Mouse (Mus musculus): Measurements from ENCODE around the gene Bicra. TPM values are rescaled to one million over a fixed set of nuclear protein-coding genes. Genes with fewer than 3 reads are reported as not detected.

Bicra gene
- polyA plus RNA-seq, 1 experiment from 2014 or later: 7.5 TPM

GRCm38 (mm10) chr7:16031072-16031471 lies 16.6 kb downstream of the Bicra start:
- no peaks in the 10 kb centered on the region for H3K9me3 ChIP-seq (ENCODE audit: control insufficient read depth, low read length)
- no peak overlapping the region for H3K4me3 ChIP-seq (ENCODE audit: low read depth, low read length)
- DNase-seq (ENCODE audit: low spot score) (no peak), ATAC-seq (ENCODE audit: insufficient read depth, low FRiP score, low TSS enrichment) (no peak)
- no peaks in the 10 kb centered on the region for H3K4me1 ChIP-seq (ENCODE audit: control insufficient read depth, insufficient read depth, low read length)
- no peak overlapping the region for H3K9ac ChIP-seq (ENCODE audit: low read length)
- H3K27me3 ChIP-seq (ENCODE audit: control insufficient read depth, insufficient read depth, low read length): no peaks in the 10 kb centered on the region
- 87% methylated on average over 4 of the region's 4 CpGs for WGBS
- peaks cover 2% of the 10 kb centered on the region for H3K36me3 ChIP-seq (ENCODE audit: control insufficient read depth, insufficient read depth, low read length)
- no peak overlapping the region for H3K27ac ChIP-seq (ENCODE audit: low read depth, low read length)
- H3K4me2 ChIP-seq (ENCODE audit: low read depth): no peak overlapping the region

GRCm38 (mm10) chr7:16028102-16028927 lies 19.4 kb downstream of the Bicra start:
- H3K27me3 ChIP-seq (ENCODE audit: control insufficient read depth, insufficient read depth, low read length): no peaks in the 10 kb centered on the region
- no peaks in the 10 kb centered on the region for H3K4me1 ChIP-seq (ENCODE audit: control insufficient read depth, insufficient read depth, low read length)
- WGBS: 94% methylated on average over 6 of the region's 6 CpGs
- H3K9ac ChIP-seq (ENCODE audit: low read length): no peak overlapping the region
- no peaks in the 10 kb centered on the region for H3K9me3 ChIP-seq (ENCODE audit: control insufficient read depth, low read length)
- no peak for ATAC-seq (ENCODE audit: insufficient read depth, low FRiP score, low TSS enrichment)
- DNase-seq (ENCODE audit: low spot score): no peak
- no peak overlapping the region for H3K4me2 ChIP-seq (ENCODE audit: low read depth)
- no peak overlapping the region for H3K4me3 ChIP-seq (ENCODE audit: low read depth, low read length)
- H3K27ac ChIP-seq (ENCODE audit: low read depth, low read length): no peak overlapping the region
- peaks cover 2% of the 10 kb centered on the region for H3K36me3 ChIP-seq (ENCODE audit: control insufficient read depth, insufficient read depth, low read length)

- no peak overlapping the region for H3K4me2 ChIP-seq (ENCODE audit: low read depth)
- no peak overlapping the region for H3K9ac ChIP-seq (ENCODE audit: low read length)
- no peaks in the 10 kb centered on the region for H3K36me3 ChIP-seq (ENCODE audit: control insufficient read depth, insufficient read depth, low read length)
- no peaks in the 10 kb centered on the region for H3K9me3 ChIP-seq (ENCODE audit: control insufficient read depth, low read length)
- no peaks in the 10 kb centered on the region for H3K27me3 ChIP-seq (ENCODE audit: control insufficient read depth, insufficient read depth, low read length)
- no peak overlapping the region for H3K4me3 ChIP-seq (ENCODE audit: low read depth, low read length)
- no peak overlapping the region for H3K27ac ChIP-seq (ENCODE audit: low read depth, low read length)
- no peak for DNase-seq (ENCODE audit: low spot score)
- no peak for ATAC-seq (ENCODE audit: insufficient read depth, low FRiP score, low TSS enrichment)
- H3K4me1 ChIP-seq (ENCODE audit: control insufficient read depth, insufficient read depth, low read length): 0 out of 2 replicates have a peak, but pooled peaks cover 4% of the 10 kb centered on the region
- WGBS: 92% methylated on average over 8 of the region's 8 CpGs
These were observed 23.0 kb downstream of the Bicra start for GRCm38 (mm10) chr7:16024603-16025222.

- Histone ChIP-seq H3K27me3 (ENCODE audit: control insufficient read depth, insufficient read depth, low read length) (no peaks in the 10 kb centered on the region), H3K9me3 (ENCODE audit: control insufficient read depth, low read length) (no peaks in the 10 kb centered on the region), H3K4me1 (ENCODE audit: control insufficient read depth, insufficient read depth, low read length) (0 out of 2 replicates have a peak, but pooled peaks cover 4% of the 10 kb centered on the region), H3K27ac (ENCODE audit: low read depth, low read length) (no peak overlapping the region), H3K4me2 (ENCODE audit: low read depth) (no peak overlapping the region), H3K4me3 (ENCODE audit: low read depth, low read length) (no peak overlapping the region), H3K36me3 (ENCODE audit: control insufficient read depth, insufficient read depth, low read length) (no peaks in the 10 kb centered on the region), H3K9ac (ENCODE audit: low read length) (no peak overlapping the region)
- WGBS: 91% methylated on average over 5 of the region's 5 CpGs
- DNase-seq (ENCODE audit: low spot score) (no peak), ATAC-seq (ENCODE audit: insufficient read depth, low FRiP score, low TSS enrichment) (no peak)
These were observed 28.2 kb downstream of the Bicra start for GRCm38 (mm10) chr7:16019256-16020094.

- WGBS: 85% methylated on average over 9 of the region's 9 CpGs
- ATAC-seq (ENCODE audit: insufficient read depth, low FRiP score, low TSS enrichment): no peak
- Histone ChIP-seq H3K4me3 (ENCODE audit: low read depth, low read length) (no peak overlapping the region), H3K36me3 (ENCODE audit: control insufficient read depth, insufficient read depth, low read length) (no peaks in the 10 kb centered on the region), H3K27ac (ENCODE audit: low read depth, low read length) (no peak overlapping the region), H3K4me2 (ENCODE audit: low read depth) (no peak overlapping the region), H3K9me3 (ENCODE audit: control insufficient read depth, low read length) (no peaks in the 10 kb centered on the region), H3K9ac (ENCODE audit: low read length) (no peak overlapping the region), H3K27me3 (ENCODE audit: control insufficient read depth, insufficient read depth, low read length) (no peaks in the 10 kb centered on the region), H3K4me1 (ENCODE audit: control insufficient read depth, insufficient read depth, low read length) (0 out of 2 replicates have a peak, but pooled peaks cover 4% of the 10 kb centered on the region)
- DNase-seq (ENCODE audit: low spot score): no peak
These were observed 29.5 kb downstream of the Bicra start for GRCm38 (mm10) chr7:16018016-16018810.

GRCm38 (mm10) chr7:16015384-16015783 lies 32.3 kb downstream of the Bicra start:
- 84% methylated on average over 5 of the region's 5 CpGs for WGBS
- ATAC-seq (ENCODE audit: insufficient read depth, low FRiP score, low TSS enrichment): no peak

GRCm38 (mm10) chr7:16014521-16015175 lies 33.1 kb downstream of the Bicra start:
- DNase-seq (ENCODE audit: low spot score): no peak
- no peak for ATAC-seq (ENCODE audit: insufficient read depth, low FRiP score, low TSS enrichment)
- Histone ChIP-seq H3K9me3 (ENCODE audit: control insufficient read depth, low read length) (no peaks in the 10 kb centered on the region), H3K36me3 (ENCODE audit: control insufficient read depth, insufficient read depth, low read length) (no peaks in the 10 kb centered on the region), H3K27ac (ENCODE audit: low read depth, low read length) (no peak overlapping the region), H3K4me2 (ENCODE audit: low read depth) (no peak overlapping the region), H3K4me1 (ENCODE audit: control insufficient read depth, insufficient read depth, low read length) (no peaks in the 10 kb centered on the region), H3K4me3 (ENCODE audit: low read depth, low read length) (no peak overlapping the region), H3K9ac (ENCODE audit: low read length) (no peak overlapping the region), H3K27me3 (ENCODE audit: control insufficient read depth, insufficient read depth, low read length) (no peaks in the 10 kb centered on the region)
- WGBS: 92% methylated on average over 8 of the region's 8 CpGs

More at GRCm38 (mm10) chr7:16015384-16015783, 32.3 kb downstream of the Bicra start:
- Histone ChIP-seq H3K9me3 (ENCODE audit: control insufficient read depth, low read length) (no peaks in the 10 kb centered on the region), H3K27ac (ENCODE audit: low read depth, low read length) (no peak overlapping the region), H3K4me3 (ENCODE audit: low read depth, low read length) (no peak overlapping the region), H3K4me2 (ENCODE audit: low read depth) (no peak overlapping the region), H3K27me3 (ENCODE audit: control insufficient read depth, insufficient read depth, low read length) (no peaks in the 10 kb centered on the region), H3K9ac (ENCODE audit: low read length) (no peak overlapping the region), H3K4me1 (ENCODE audit: control insufficient read depth, insufficient read depth, low read length) (no peaks in the 10 kb centered on the region), H3K36me3 (ENCODE audit: control insufficient read depth, insufficient read depth, low read length) (no peaks in the 10 kb centered on the region)
- no peak for DNase-seq (ENCODE audit: low spot score)

Data from neural tube, embryonic 11.5 days (tissue).